Mouse (Mus musculus) embryonic fibroblast, embryonic 13.5 days (primary cell): ENCODE data around the gene Mapre3.

Experiments used
- CTCF ChIP-seq: IDR thresholded peaks from 2 replicates; pipeline ENCODE4 v1.5.1; 2011; ENCODE audit warnings: mild to moderate bottlenecking, control low read depth, low read length, moderate library complexity, borderline replicate concordance; ENCODE audit not compliant: insufficient read depth
- POLR2A ChIP-seq: IDR thresholded peaks from 2 replicates; pipeline ENCODE4 v1.6.1; 2011; ENCODE audit warnings: low read depth, mild to moderate bottlenecking, control low read depth, low read length, moderate library complexity

DNA sequence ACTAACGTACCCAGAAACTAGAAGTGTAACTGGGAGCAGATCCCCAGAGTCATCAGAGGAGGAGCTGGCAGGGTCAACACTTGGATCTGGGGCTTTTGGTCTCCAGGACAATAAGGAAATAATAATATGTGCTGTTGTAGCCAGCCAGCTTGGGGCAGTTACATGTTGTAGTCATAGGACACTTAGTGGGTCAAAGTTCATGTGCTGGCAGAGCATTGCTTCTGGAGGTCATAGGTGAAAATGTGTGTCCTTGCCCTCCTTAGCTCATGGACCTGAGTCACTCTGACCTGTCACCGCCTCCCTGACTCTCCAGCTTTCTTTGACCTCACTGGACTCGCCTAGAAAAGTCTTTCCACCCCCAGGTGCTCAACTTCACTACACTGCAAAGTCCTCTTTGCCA is 19.0 kb downstream of the Mapre3 start:
- TF ChIP-seq CTCF, result no peak
- TF ChIP-seq POLR2A, result no peak
